Mouse (Mus musculus) heart, adult 2 months (tissue): ENCODE measurements at regions not wholly inside any gene's neighbourhood (a gene's known extent, or its start where the extent isn't known, plus 50 kb on each side); places are given as distances from the start of the nearest gene placed in this dataset.

Experiments
- DNase-seq, 2 experiments: peaks; one replicate each; pipeline ENCODE4 v3.0.0; 2021
- H3K27ac ChIP-seq: fragments of 200-600 bp; 2 replicates; pipeline ENCODE4 v1.8.1; 2022
- H3K27me3 ChIP-seq: fragments of 200-500 bp; 2 replicates; pipeline ENCODE4 v1.6.1; 2012; ENCODE audit warnings: mild to moderate bottlenecking, low read length, inconsistent platforms, mixed read lengths; ENCODE audit not compliant: control insufficient read depth, insufficient read depth
- H3K36me3 ChIP-seq: fragments of 200-500 bp; 2 replicates; pipeline ENCODE4 v1.6.1; 2012; ENCODE audit warnings: low read length, inconsistent platforms; ENCODE audit not compliant: control insufficient read depth, insufficient read depth
- H3K4me1 ChIP-seq: fragments of 200-500 bp; 2 replicates; pipeline ENCODE4 v1.6.1; 2011; ENCODE audit warnings: low read length; ENCODE audit not compliant: control insufficient read depth, insufficient read depth
- H3K4me3 ChIP-seq: fragments of 200-600 bp; 2 replicates; pipeline ENCODE4 v1.8.1; 2022
- H3K79me2 ChIP-seq: fragments of 200-500 bp; replicated peaks from 2 replicates; pipeline ENCODE4 v1.6.1; 2012; ENCODE audit warnings: mild to moderate bottlenecking, inconsistent platforms, low read length, moderate library complexity, mixed read lengths; ENCODE audit not compliant: control insufficient read depth, insufficient read depth
- H3K9ac ChIP-seq: fragments of 200-500 bp; 2 replicates; pipeline ENCODE4 v1.6.1; 2012; ENCODE audit warnings: low read depth, mild to moderate bottlenecking, control low read depth, inconsistent platforms, low read length, mixed read lengths
- CTCF ChIP-seq: fragments of 200-600 bp; IDR thresholded peaks from 2 replicates; pipeline ENCODE4 v1.8.1; 2022; ENCODE audit warnings: antibody characterized with exemption, mild to moderate bottlenecking, moderate library complexity
- EP300 ChIP-seq: fragments of 200-500 bp; IDR thresholded peaks from 2 replicates; pipeline ENCODE4 v1.6.1; 2011; ENCODE audit warnings: low read depth, low read length, control low read depth; ENCODE audit not compliant: insufficient read depth
- POLR2A ChIP-seq: fragments of 200-500 bp; IDR thresholded peaks from 2 replicates; pipeline ENCODE4 v1.6.1; 2011; ENCODE audit warnings: mild to moderate bottlenecking, low read depth, low read length, control low read depth; ENCODE audit not compliant: insufficient read depth
- WGBS: fragments of 180-500 bp; shearing (Covaris S2); methylation state at CpG from one replicate; pipeline ENCODE4 v1.1.7; 2018; 5-methylcytosine and 5-hydroxymethylcytosine counted together
- intact Hi-C: fragments of 180-260 bp; cut with DNase I; formaldehyde crosslinking; loops from one replicate; pipeline ENCODE4 v1.15.1; 2025

DNA sequence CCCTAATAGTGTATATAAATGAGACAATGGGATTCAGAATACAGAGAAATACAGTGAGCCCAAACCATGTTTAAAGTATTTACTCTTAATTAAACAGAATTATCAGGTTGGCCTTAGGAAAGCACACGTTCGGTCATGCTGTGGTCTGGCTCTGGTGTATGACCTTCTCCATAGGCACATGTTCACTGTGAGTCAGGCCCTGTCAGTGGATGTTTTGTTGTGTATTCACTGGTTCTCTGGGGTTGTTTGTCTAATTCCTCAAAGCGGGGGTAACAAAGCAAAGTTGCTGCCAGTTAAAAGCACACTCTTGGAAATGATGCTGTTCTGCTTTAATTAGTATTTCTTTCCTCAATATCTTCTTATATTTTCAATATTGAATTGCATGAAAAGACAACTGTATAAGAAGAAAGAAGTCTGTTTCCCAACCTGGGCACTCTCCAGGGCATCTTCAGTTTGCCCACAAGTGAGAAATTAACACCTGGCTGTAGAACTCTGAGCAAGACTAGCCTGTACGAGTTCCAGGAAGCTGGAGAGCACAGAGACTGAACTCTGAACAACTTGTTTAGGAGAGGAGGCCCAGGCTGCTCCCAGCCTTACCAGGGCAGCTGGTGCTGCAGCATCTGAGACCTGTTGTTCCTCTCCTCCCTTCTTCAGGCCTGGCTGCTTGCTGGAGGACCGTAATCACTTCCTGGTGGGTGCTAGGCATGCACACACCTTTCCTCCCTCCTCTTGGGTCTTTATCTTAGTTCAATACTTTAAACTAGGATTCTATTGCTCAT lies 593.1 kb downstream of the Ttll7 start:
- no peaks in the 10 kb centered on the region for H3K27me3 ChIP-seq
- no peak for DNase-seq
- H3K36me3 ChIP-seq, result no peaks in the 10 kb centered on the region
- no peak overlapping the region for H3K9ac ChIP-seq
- H3K79me2 ChIP-seq, result no peaks in the 10 kb centered on the region
- 83% methylated on average over 5 of the region's 5 CpGs for WGBS
- no peak overlapping the region for H3K4me3 ChIP-seq
- no peak overlapping the region for H3K27ac ChIP-seq
- TF ChIP-seq CTCF, result no peak
- no peak for TF ChIP-seq POLR2A
- no peak for TF ChIP-seq EP300
- intact Hi-C loops, result no loop called here
- no peaks in the 10 kb centered on the region for H3K4me1 ChIP-seq

DNA sequence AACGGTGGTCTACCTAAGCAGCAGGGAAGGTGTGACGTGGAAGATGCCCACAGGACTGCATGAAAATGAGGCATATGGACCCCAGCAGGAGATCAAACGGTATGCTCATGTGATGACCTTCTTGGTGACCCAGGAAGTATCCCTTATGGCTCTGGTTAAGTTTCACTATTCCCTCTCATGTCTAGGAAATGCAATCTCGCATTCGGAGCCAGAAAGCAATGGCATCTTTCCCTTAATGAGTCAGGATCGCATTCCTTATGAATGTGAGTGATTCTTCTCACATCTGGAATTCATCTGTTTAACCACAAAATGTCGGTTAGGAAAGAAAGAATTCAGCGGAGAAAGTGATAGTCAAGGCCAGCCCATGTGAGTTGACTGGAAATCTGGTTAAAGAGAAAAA lies 593.7 kb downstream of the Ttll7 start:
- Histone ChIP-seq H3K27ac (no peak overlapping the region), H3K4me1 (no peaks in the 10 kb centered on the region), H3K4me3 (no peak overlapping the region), H3K9ac (no peak overlapping the region), H3K36me3 (no peaks in the 10 kb centered on the region), H3K27me3 (no peaks in the 10 kb centered on the region), H3K79me2 (no peaks in the 10 kb centered on the region)
- 67% methylated on average over 8 of the region's 8 CpGs for WGBS
- TF ChIP-seq CTCF, result no peak
- no peak for TF ChIP-seq POLR2A
- no peak for TF ChIP-seq EP300
- intact Hi-C loops, result no loop called here
- no peak for DNase-seq

DNA sequence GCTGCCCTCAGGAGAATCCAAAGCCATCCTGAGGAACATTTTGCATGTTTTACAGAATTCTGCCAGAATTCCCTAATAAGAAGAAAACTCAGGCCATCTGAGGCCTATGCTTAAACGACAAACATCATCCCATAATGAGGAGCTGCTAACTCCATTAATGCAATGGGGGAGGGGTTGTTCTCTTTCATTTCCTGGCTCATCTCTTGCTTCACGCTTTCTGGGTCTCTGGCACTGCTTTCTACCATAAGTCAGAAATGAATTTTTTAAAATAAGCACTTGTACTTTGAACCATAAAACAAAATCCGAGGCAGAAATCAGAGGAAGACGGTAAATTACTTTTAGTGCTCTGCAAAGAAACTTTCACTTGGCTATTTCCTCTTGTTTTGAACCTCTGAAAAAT lies 600.0 kb downstream of the Ttll7 start:
- 64% methylated on average over 4 of the region's 4 CpGs for WGBS
- Histone ChIP-seq H3K27ac (no peak overlapping the region), H3K79me2 (no peaks in the 10 kb centered on the region), H3K4me3 (no peak overlapping the region), H3K27me3 (no peaks in the 10 kb centered on the region), H3K9ac (no peak overlapping the region), H3K4me1 (no peaks in the 10 kb centered on the region), H3K36me3 (no peaks in the 10 kb centered on the region)
- no peak for DNase-seq
- TF ChIP-seq CTCF (no peak), POLR2A (no peak), EP300 (no peak)
- intact Hi-C loops, result no loop called here

DNA sequence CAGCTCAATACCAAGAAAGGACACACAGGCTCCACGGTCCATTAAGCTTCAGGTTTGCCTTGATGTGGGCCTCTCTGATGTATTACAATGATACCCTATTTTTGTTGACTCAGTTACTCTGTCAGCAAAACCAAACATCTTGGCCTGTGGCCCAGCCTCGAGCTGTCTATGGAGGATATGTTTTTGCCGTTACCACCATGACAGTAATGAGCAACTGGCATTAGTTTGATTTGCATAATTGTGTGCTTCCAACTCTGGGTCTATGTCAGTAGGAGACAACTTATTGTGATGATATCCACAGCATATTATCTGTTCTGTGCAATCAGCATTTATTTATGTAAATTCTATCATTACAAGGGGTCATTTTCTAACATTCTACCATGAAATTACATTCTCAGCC lies 603.2 kb downstream of the Ttll7 start:
- Histone ChIP-seq H3K36me3 (no peaks in the 10 kb centered on the region), H3K4me3 (no peak overlapping the region), H3K79me2 (no peaks in the 10 kb centered on the region), H3K27ac (no peak overlapping the region), H3K4me1 (no peaks in the 10 kb centered on the region), H3K9ac (no peak overlapping the region), H3K27me3 (no peaks in the 10 kb centered on the region)
- 79% methylated on average over 3 of the region's 3 CpGs for WGBS
- no peak for DNase-seq
- intact Hi-C loops, result no loop called here
- no peak for TF ChIP-seq CTCF
- TF ChIP-seq POLR2A, result no peak
- TF ChIP-seq EP300, result no peak

DNA sequence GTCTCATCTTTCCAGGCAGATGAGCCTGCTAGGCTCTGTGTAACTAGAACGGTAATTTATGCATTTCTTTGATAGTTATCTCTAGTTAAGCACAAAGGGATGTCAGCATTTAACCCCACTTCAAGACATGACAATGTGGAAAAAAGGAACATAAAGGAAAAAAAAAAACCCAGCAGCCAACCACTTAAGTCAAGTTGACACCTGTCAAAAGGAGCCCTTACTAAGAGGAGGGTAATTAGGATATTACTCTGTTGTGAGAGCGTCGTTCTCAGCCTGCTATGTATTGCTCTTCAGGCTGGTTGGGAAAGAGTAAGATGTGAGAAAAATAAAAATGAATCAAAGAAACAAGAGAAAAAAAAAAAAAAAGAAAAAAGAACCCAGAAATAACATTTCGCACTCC lies 604.1 kb downstream of the Ttll7 start:
- 87% methylated on average over 4 of the region's 4 CpGs for WGBS
- no peak for DNase-seq
- Histone ChIP-seq H3K9ac (no peak overlapping the region), H3K27me3 (no peaks in the 10 kb centered on the region), H3K36me3 (no peaks in the 10 kb centered on the region), H3K27ac (no peak overlapping the region), H3K4me1 (no peaks in the 10 kb centered on the region), H3K79me2 (no peaks in the 10 kb centered on the region), H3K4me3 (no peak overlapping the region)
- intact Hi-C loops, result no loop called here
- TF ChIP-seq CTCF (no peak), POLR2A (no peak), EP300 (no peak)

DNA sequence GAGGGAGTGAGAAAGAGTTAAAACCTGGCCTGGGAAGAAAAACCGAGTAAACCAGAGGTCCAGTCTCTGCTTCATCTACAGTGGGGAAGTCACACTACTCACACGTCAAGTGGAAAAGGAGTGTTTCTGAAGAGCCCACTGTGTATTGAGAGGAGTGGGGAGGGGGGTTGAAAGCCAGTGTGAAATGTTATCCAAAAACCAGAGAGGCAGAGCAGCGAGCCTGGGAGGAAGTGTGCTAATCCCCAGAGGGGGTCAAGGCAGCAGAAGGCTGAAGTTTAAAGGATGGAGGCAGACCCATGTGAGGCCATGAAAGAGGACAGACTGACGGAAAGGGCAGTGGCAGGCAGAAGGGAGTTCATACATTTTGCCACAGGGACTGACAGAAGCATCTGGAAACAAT lies 605.9 kb downstream of the Ttll7 start:
- Histone ChIP-seq H3K27me3 (no peaks in the 10 kb centered on the region), H3K27ac (no peak overlapping the region), H3K4me3 (no peak overlapping the region), H3K79me2 (no peaks in the 10 kb centered on the region), H3K9ac (no peak overlapping the region), H3K36me3 (no peaks in the 10 kb centered on the region), H3K4me1 (no peaks in the 10 kb centered on the region)
- DNase-seq, result no peak
- TF ChIP-seq EP300, result no peak
- TF ChIP-seq POLR2A, result no peak
- TF ChIP-seq CTCF, result no peak
- 33% methylated on average over 4 of the region's 4 CpGs for WGBS
- intact Hi-C loops, result no loop called here
